Mouse (Mus musculus): ENCODE data around the gene Kcnk7. TPM values are rescaled to one million over a fixed set of nuclear protein-coding genes. Genes with fewer than 3 reads are reported as not detected.
A peak's percentile ranks its signal among the peaks of the same experiment; 100 is the strongest.

Gene Kcnk7
- polyA plus RNA-seq, 1 experiment from 2014 or later, result 0.21 TPM

DNA sequence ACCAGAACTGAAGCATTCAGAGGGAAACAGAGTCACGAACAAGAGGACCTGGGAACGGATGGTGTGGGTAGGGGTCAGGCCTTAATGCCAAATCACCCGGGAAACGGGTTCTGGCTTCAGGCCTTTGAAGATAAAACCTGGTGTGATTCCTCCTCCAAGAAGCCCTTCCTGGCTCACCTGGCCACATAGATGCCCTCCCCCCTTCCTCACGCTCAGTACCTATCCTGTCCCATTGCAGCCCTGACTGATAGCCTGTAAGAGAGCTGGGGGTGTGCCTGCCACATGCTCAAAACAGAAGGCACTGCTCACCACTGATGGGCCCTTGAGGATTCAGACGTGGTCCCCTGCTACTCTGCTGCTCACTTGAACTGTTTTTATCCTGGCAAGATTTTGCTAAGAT lies 10.4 kb upstream of the Kcnk7 start:
- Histone ChIP-seq H3K4me3 (no peak overlapping the region), H3K27ac (no peak overlapping the region), H3K27me3 (ENCODE audit: insufficient read depth, poor library complexity, severe bottlenecking) (peaks cover 19% of the 10 kb centered on the region), H3K36me3 (peaks cover 86% of the 10 kb centered on the region), H3K4me1 (replicated peaks) (peaks cover 62% of the 10 kb centered on the region), H3K9me3 (no peaks in the 10 kb centered on the region)
- DNase-seq (ENCODE audit: low spot score), result no peak
- WGBS, result 96% methylated on average over 6 of the region's 6 CpGs

DNA sequence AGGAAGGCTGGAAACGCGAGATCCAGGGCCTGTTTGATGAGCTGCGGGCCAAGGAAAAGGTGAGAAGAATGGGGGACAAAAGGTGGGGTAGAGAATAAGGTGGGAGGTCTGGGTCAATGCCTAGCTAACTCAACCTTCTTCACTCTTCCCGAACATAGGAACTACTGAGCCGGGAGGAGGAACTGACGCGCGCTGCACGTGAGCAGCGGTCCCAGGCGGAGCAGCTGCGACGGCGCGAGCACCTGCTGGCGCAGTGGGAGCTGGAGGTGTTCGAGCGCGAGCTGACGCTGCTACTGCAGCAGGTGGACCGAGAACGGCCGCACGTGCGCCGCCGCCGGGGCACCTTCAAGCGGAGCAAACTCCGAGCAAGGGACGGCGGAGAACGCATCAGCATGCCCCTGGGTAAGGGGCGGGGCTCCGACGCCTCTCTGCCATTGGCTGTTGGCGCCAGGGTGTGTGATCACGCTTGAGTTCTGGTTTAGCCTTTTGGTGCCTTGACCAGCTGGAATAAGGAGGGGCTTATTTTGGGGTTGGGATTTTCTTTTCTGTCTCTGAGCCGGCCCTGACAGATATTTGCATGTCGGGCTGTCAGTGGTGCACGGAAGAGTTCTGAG lies 8.2 kb upstream of the Kcnk7 start:
- Histone ChIP-seq H3K27ac (0 out of 2 replicates have a peak overlapping the region, but pooled peaks have one; percentile 12), H3K27me3 (ENCODE audit: insufficient read depth, poor library complexity, severe bottlenecking) (peaks cover 19% of the 10 kb centered on the region), H3K4me1 (replicated peaks) (peaks cover 46% of the 10 kb centered on the region), H3K4me3 (peak overlapping the region; percentile 48), H3K36me3 (peaks cover 100% of the 10 kb centered on the region), H3K9me3 (no peaks in the 10 kb centered on the region)
- 9% methylated on average over 41 of the region's 41 CpGs for whole genome bisulfite sequencing
- DNase-seq (ENCODE audit: low spot score), result peak; percentile 65

DNA sequence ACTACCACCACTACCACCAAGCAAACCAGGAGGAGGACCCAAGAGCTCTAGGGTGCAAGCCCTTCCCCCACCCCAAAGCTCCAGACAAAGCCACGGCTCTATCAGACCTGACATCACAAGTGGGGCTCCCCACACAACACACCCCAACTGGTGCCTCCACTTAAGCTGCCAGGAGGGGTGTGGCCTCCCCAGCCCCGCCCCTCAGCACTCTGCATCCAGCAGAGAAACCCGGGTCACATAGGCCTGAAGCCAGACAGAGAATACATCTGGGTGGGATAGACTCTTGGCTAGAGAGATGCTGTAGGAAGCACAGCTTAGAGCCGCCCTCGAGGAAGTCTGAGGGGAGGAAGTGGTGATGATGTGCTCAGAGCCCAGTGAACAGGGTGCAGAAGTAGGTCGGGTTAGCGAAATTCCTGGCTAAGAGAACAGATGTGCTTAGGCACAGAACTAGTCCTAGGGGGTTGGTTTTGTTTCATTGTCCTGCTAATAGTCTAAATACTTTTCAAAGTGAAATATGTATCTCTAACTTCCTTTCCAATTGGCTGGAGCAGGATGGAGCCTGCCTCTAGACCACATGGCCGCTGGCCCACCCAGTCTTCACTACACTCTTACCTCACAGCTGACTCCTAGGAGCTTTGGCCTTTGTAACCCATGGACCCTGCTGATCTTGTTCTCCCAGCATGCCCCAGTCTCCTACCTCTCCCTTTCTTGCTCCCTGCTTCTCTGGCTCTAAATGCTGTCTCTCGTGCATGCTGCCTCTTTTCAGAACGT lies 819 bp downstream of the Kcnk7 start:
- Histone ChIP-seq H3K4me1 (replicated peaks) (peaks cover 10% of the 10 kb centered on the region), H3K27ac (peak overlapping the region; percentile 35; the same call in 1 of the 2 replicates), H3K9me3 (no peaks in the 10 kb centered on the region), H3K27me3 (ENCODE audit: insufficient read depth, poor library complexity, severe bottlenecking) (no peaks in the 10 kb centered on the region), H3K4me3 (peak overlapping the region; percentile 3; the same call in 1 of the 2 replicates), H3K36me3 (peaks cover 82% of the 10 kb centered on the region)
- 48% methylated on average over 10 of the region's 10 CpGs for WGBS
- DNase-seq (ENCODE audit: low spot score), result no peak

DNA sequence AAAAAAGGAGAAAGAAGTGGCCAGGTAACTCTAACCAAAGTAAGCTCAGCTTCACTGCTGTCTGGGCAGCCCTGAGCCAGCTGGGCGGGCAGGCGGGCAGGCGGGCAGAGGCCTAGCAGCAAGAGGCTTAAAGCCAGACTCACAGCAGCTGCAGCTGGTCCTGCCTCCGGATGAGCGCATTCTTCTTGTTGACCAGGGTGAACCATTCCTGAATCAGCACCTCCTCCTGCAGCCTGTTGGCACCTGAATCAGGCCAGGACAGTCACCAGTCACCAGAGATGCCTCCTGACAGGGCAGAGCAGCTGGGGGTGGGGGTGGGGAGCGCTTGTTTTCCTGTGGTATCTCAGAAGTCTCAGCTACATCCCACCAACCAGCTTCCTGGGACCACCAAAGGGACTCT lies 5.9 kb downstream of the Kcnk7 start:
- no peak for DNase-seq (ENCODE audit: low spot score)
- no peak overlapping the region for H3K27ac ChIP-seq
- 92% methylated on average over 6 of the region's 6 CpGs for WGBS
- H3K27me3 ChIP-seq (ENCODE audit: insufficient read depth, poor library complexity, severe bottlenecking), result no peaks in the 10 kb centered on the region
- H3K4me3 ChIP-seq, result no peak overlapping the region
- peaks cover 19% of the 10 kb centered on the region for H3K4me1 ChIP-seq (replicated peaks)
- H3K36me3 ChIP-seq, result peaks cover 74% of the 10 kb centered on the region
- no peaks in the 10 kb centered on the region for H3K9me3 ChIP-seq

DNA sequence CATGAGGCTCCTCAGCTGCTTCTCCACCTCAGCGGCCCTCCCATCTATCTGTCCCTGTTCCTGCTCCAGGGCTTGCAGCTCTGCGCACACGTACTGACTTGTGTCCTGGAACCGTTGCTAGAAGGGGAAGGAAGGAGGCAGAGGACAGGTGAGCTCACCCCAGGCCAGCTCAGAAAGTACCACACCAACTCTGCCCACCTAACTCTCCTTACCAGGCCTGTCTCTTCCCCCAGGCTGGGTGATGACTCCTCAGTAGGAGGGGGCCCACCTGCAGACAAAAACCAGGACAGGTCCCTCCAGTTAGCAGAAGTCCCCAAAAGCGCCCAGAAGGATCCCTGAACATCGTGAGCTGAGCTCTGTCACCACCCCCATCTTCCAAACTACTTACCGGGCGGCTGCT lies 6.4 kb downstream of the Kcnk7 start:
- no peak for DNase-seq (ENCODE audit: low spot score)
- Histone ChIP-seq H3K9me3 (no peaks in the 10 kb centered on the region), H3K4me3 (no peak overlapping the region), H3K27ac (no peak overlapping the region), H3K36me3 (peaks cover 79% of the 10 kb centered on the region), H3K4me1 (replicated peaks) (peaks cover 22% of the 10 kb centered on the region), H3K27me3 (ENCODE audit: insufficient read depth, poor library complexity, severe bottlenecking) (peaks cover 4% of the 10 kb centered on the region; the same call in 1 of the 2 replicates)
- WGBS, result 75% methylated on average over 8 of the region's 8 CpGs

DNA sequence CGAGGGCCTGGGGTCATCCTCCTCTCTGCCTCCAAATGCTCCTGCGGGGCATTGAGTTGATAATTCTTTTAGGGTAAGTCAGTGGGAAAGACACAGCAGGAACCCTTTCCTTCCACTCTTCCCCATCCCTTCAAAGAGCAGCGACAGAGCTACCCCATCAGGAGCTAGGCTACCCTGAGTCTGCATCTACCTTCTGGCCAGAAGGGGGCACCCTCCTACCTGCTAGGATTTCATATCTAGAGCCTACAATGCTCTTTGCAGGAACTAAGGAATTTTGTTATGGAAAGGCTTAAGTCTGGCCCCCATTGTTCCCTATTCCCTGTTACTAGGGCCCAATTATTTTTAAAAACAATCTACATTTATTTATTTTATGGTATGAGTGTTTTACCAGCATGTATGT lies 7.1 kb downstream of the Kcnk7 start:
- Histone ChIP-seq H3K36me3 (peaks cover 78% of the 10 kb centered on the region), H3K4me1 (replicated peaks) (peaks cover 29% of the 10 kb centered on the region), H3K27me3 (ENCODE audit: insufficient read depth, poor library complexity, severe bottlenecking) (peaks cover 9% of the 10 kb centered on the region; the same call in 1 of the 2 replicates), H3K4me3 (no peak overlapping the region), H3K9me3 (no peaks in the 10 kb centered on the region), H3K27ac (no peak overlapping the region)
- DNase-seq (ENCODE audit: low spot score), result peak; percentile 64
- 4% methylated on average over 3 of the region's 3 CpGs for WGBS

DNA sequence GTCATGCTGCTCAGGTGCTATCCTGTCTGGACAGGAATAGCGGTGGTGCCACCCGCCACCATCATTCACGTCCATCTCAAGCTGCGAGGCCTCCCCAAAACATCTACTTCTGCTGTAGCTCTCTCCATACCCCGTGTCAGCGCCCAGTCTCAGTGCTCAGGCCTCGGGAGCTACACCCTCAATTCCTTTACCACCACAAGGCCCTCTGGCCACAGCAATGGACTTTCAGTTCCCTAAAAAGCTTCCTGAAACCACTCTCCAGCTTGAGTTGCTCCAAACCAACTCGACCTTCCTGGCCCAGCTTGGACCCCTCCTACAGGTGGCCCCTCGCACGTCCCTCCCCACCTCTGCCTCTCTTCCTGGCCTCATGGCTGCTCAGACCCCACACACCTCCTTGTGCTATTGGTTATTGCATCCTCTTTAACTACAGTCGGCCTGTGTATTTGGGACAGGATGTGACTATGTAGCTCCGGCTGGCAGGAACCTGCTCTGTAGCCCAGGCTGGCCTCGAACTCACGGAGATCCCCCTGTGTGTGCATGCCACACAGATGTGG lies 7.8 kb downstream of the Kcnk7 start:
- Histone ChIP-seq H3K4me3 (no peak overlapping the region), H3K27me3 (ENCODE audit: insufficient read depth, poor library complexity, severe bottlenecking) (peaks cover 14% of the 10 kb centered on the region; the same call in 1 of the 2 replicates), H3K27ac (no peak overlapping the region), H3K36me3 (peaks cover 74% of the 10 kb centered on the region), H3K9me3 (no peaks in the 10 kb centered on the region), H3K4me1 (replicated peaks) (peaks cover 36% of the 10 kb centered on the region)
- DNase-seq (ENCODE audit: low spot score), result no peak
- 92% methylated on average over 14 of the region's 14 CpGs for WGBS

DNA sequence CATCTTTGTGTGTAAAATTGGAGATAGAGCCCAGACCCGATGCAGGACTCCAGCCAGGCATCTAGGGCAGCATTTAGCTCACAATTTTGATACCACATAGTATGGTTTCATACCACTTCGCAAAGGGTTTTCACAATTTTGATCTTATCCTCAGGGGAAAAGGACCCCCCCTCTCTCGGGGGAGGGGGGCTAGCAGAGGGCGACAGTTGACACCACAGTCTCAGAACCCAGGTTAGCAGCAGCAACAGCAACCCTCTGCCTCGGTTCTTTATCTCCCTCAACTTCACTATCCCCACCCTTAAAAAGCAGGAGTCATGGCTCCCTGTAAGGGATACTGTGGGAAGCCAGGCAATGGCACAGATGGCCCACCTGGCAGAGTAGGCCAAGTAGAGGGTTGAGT lies 9.1 kb downstream of the Kcnk7 start:
- Histone ChIP-seq H3K4me3 (no peak overlapping the region), H3K36me3 (peaks cover 74% of the 10 kb centered on the region), H3K9me3 (no peaks in the 10 kb centered on the region), H3K27me3 (ENCODE audit: insufficient read depth, poor library complexity, severe bottlenecking) (peaks cover 16% of the 10 kb centered on the region; the same call in 1 of the 2 replicates), H3K4me1 (replicated peaks) (peaks cover 43% of the 10 kb centered on the region), H3K27ac (no peak overlapping the region)
- no peak for DNase-seq (ENCODE audit: low spot score)
- 75% methylated on average over 5 of the region's 5 CpGs for WGBS

DNA sequence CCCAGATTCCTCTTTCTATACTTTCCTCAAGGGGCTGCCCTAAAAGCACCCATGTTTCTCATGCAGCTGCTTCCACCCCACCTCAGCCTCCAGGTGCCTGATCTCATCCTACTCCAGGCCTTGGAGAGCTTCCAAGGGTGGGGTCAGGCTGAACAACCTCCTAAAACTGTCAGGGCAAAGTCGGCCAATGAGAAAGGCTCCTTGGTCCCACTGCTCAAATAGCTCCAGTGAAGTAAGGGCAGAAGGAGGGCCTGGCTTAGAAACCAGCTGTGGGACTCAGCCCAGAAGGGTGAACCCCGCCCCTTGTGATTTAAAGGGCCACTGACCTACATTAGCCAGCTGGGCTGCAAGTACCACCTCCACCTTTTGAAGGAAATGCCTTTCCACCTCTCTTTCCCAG lies 9.6 kb downstream of the Kcnk7 start:
- Histone ChIP-seq H3K4me3 (no peak overlapping the region), H3K4me1 (replicated peaks) (peaks cover 43% of the 10 kb centered on the region), H3K27ac (no peak overlapping the region), H3K9me3 (no peaks in the 10 kb centered on the region), H3K36me3 (peaks cover 74% of the 10 kb centered on the region), H3K27me3 (ENCODE audit: insufficient read depth, poor library complexity, severe bottlenecking) (peaks cover 16% of the 10 kb centered on the region; the same call in 1 of the 2 replicates)
- DNase-seq (ENCODE audit: low spot score), result no peak
- WGBS, result 9% methylated on average over 2 of the region's 2 CpGs

DNA sequence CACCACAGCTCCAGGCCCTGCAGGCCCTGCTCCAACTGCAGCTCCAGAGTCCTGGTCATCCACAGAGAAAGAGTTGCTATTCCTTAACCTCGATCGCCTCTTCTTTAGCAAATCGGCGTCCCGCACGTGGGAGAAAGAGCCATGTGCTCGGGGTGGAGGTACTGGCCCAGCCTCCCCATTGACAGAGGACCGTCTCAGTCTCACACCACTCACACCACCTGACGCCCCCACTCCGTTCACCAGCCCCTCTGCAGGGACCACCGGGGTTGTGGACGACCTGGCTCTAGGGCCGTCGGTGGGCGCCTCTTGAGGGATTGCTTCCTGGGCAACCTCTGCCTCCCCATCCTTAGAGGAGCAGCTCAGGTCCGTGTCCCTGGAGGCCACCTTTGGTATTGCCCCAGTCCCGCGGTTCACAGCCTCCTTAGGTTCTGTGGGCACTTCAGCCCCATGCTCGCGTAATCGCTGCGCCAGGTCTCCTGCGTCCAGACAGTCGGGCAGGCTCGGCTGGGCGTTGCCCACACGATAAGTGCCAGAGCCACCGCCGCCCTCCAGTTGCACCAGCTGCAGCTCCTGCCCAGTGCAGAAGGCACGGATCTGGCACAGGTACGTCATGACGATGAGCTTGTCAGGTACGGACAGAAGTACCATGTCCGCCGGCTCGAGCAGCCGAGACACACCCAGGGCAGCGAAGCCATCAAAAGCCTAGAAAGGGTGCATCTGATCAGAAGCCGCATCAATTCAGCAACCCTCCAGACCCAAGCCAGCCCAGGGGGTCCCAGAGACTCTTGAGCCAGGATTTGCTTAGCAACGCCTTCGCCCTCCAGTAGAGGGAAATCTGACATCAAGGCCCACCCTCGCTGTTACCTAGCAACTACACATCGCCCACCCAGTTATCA lies 11.9 kb downstream of the Kcnk7 start:
- peaks cover 16% of the 10 kb centered on the region; the same call in 1 of the 2 replicates for H3K27me3 ChIP-seq (ENCODE audit: insufficient read depth, poor library complexity, severe bottlenecking)
- DNase-seq (ENCODE audit: low spot score), result peak; percentile 56
- WGBS, result 17% methylated on average over 43 of the region's 43 CpGs
- peaks cover 76% of the 10 kb centered on the region for H3K36me3 ChIP-seq
- 0 out of 2 replicates have a peak overlapping the region, but pooled peaks have one; percentile 16 for H3K27ac ChIP-seq
- H3K9me3 ChIP-seq, result no peaks in the 10 kb centered on the region
- peak overlapping the region; percentile 35 for H3K4me3 ChIP-seq
- H3K4me1 ChIP-seq (replicated peaks), result peaks cover 42% of the 10 kb centered on the region

DNA sequence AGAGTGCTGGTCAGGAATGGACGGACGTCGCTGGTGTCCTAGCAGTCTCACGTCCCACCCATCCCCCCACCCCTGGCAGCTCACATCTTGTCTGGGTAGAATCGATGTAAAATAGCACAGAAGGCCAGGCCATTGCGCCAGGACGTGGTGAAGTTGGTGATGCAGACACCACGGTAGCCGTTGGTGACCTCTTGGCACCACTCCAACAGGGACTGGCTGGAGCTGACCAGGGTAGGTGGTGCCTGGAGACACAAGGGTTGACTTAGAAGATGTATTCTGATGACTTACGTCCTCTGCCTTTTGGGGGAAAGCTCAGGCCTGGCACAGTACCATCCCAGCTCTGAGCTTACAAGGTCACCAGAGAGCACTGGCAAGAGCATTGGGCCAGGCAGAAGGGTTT lies 12.8 kb downstream of the Kcnk7 start:
- WGBS, result 66% methylated on average over 10 of the region's 10 CpGs
- H3K36me3 ChIP-seq, result peaks cover 76% of the 10 kb centered on the region
- DNase-seq (ENCODE audit: low spot score), result no peak
- peak overlapping the region; percentile 9; the same call in 1 of the 2 replicates for H3K4me3 ChIP-seq
- H3K27me3 ChIP-seq (ENCODE audit: insufficient read depth, poor library complexity, severe bottlenecking), result peaks cover 16% of the 10 kb centered on the region; the same call in 1 of the 2 replicates
- no peak overlapping the region for H3K27ac ChIP-seq
- H3K4me1 ChIP-seq (replicated peaks), result peaks cover 43% of the 10 kb centered on the region
- no peaks in the 10 kb centered on the region for H3K9me3 ChIP-seq

DNA sequence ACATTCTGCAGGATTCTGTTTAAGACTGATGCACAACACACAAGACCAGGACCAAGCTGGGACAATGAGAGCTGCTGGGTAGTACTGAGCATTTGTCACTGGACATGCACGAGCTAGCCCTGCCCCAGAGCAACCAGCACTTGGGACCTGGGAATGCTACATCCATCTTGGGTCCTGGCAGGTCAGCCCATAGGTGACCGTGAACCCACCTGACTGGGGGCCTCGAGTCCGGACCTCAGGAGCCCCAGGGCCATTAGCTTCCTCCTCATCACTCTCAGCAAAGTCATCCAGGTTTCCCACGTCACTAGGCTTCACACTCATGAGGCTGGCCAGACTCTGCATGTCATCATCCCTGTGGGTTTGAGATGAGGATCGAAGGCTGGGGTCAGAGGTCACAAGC lies 17.1 kb downstream of the Kcnk7 start:
- WGBS, result 86% methylated on average over 6 of the region's 6 CpGs
- peaks cover 94% of the 10 kb centered on the region for H3K36me3 ChIP-seq
- H3K9me3 ChIP-seq, result no peaks in the 10 kb centered on the region
- DNase-seq (ENCODE audit: low spot score), result no peak
- H3K4me3 ChIP-seq, result no peak overlapping the region
- no peak overlapping the region for H3K27ac ChIP-seq
- peaks cover 41% of the 10 kb centered on the region for H3K4me1 ChIP-seq (replicated peaks)
- peaks cover 7% of the 10 kb centered on the region; the same call in 1 of the 2 replicates for H3K27me3 ChIP-seq (ENCODE audit: insufficient read depth, poor library complexity, severe bottlenecking)

Measured in hindbrain, embryonic 10.5 days (tissue).